Mouse (Mus musculus) hindbrain, postnatal 0 days (tissue): ENCODE results near the gene Slc7a11. TPM values are rescaled to one million over a fixed set of nuclear protein-coding genes. Genes with fewer than 3 reads are reported as not detected.
A peak's percentile ranks its signal among the peaks of the same experiment; 100 is the strongest.

Experiments
- ATAC-seq: fragments of 200-750 bp; cut with Nextera tagmentation; 2 replicates; pipeline ENCODE4 v1.8.0; 2017; ENCODE audit warnings: mild to moderate bottlenecking, moderate TSS enrichment, moderate library complexity
- DNase-seq: peaks from one replicate; pipeline ENCODE4 v3.0.0-alpha.2; 2015; ENCODE audit warnings: low spot score
- H3K27ac ChIP-seq: fragments of 300-500 bp; sonication (generic); 2 replicates; pipeline ENCODE4 v1.5.1; 2014; ENCODE audit warnings: mild to moderate bottlenecking
- H3K27me3 ChIP-seq: fragments of 300-500 bp; sonication (generic); 2 replicates; pipeline ENCODE4 v1.6.1; 2014; ENCODE audit warnings: low read length, mixed read lengths; ENCODE audit not compliant: insufficient read depth
- H3K36me3 ChIP-seq: fragments of 300-500 bp; sonication (generic); 2 replicates; pipeline ENCODE4 v1.6.1; 2014; ENCODE audit warnings: low read length, mixed read lengths; ENCODE audit not compliant: insufficient read depth
- H3K4me1 ChIP-seq: fragments of 300-500 bp; sonication (generic); 2 replicates; pipeline ENCODE4 v1.6.1; 2014; ENCODE audit warnings: antibody characterized with exemption, low read length, mixed read lengths; ENCODE audit not compliant: insufficient read depth
- H3K4me2 ChIP-seq: fragments of 300-500 bp; sonication (generic); 2 replicates; pipeline ENCODE4 v1.6.1; 2014; ENCODE audit warnings: low read depth, mild to moderate bottlenecking, low read length, moderate library complexity, mixed read lengths
- H3K4me3 ChIP-seq: fragments of 300-500 bp; sonication (generic); 2 replicates; pipeline ENCODE4 v1.5.1; 2014; ENCODE audit warnings: low read length
- H3K9ac ChIP-seq: fragments of 300-500 bp; sonication (generic); replicated peaks from 2 replicates; pipeline ENCODE4 v1.6.1; 2014; ENCODE audit warnings: mild to moderate bottlenecking, low read length, moderate library complexity, mixed read lengths
- H3K9me3 ChIP-seq: fragments of 300-500 bp; sonication (generic); 2 replicates; pipeline ENCODE4 v1.6.1; 2016; ENCODE audit warnings: low read length, mixed read lengths
- CTCF ChIP-seq: IDR thresholded peaks from 2 replicates; pipeline ENCODE4 v1.5.1; 2016; ENCODE audit warnings: antibody characterized with exemption, control low read depth, low read depth
- WGBS: fragments of 180-500 bp; shearing (Covaris S2); extraction: QIAGEN DNeasy Blood & Tissue Kit; methylation state at CpG from one replicate; pipeline ENCODE4 v1.1.7; 2014; 5-methylcytosine and 5-hydroxymethylcytosine counted together
- polyA plus RNA-seq: library from polyadenylated mRNA; unstranded; fragments of >200 nt; fragmentation: Nextera tagmentation; extraction: Ambion mirVana; gene quantifications from 2 replicates; pipeline ENCODE4 v1.2.1, GENCODE M21; 2015
- total RNA-seq: library from RNA; depleted of rRNA; stranded (reverse); fragments of >200 nt; gene quantifications from 2 replicates; pipeline ENCODE4 v1.2.3, GENCODE M21; 2014

Gene Slc7a11
- total and polyA plus RNA-seq, 2 experiments from 2014 or later: 4.8 to 18.0 TPM

- no peak for DNase-seq
These were observed 1.8 kb upstream of the Slc7a11 start for GRCm38 (mm10) chr3:50445050-50445775.

GRCm38 (mm10) chr3:50443942-50444341, 528 bp upstream of the Slc7a11 start:
- Histone ChIP-seq H3K4me3 (peak overlapping the region; percentile 32), H3K27ac (peak overlapping the region; percentile 42; the same call in 1 of the 2 replicates), H3K9ac (no peak overlapping the region; the same call in 1 of the 2 replicates), H3K9me3 (no peaks in the 10 kb centered on the region), H3K36me3 (no peaks in the 10 kb centered on the region), H3K27me3 (no peaks in the 10 kb centered on the region), H3K4me2 (peak overlapping the region; percentile 53), H3K4me1 (no peaks in the 10 kb centered on the region; the same call in 1 of the 2 replicates)
- TF ChIP-seq CTCF: no peak
- DNase-seq (no peak), ATAC-seq (no peak)
- WGBS: 9% methylated on average over 9 of the region's 9 CpGs

More at GRCm38 (mm10) chr3:50445050-50445775, 1.8 kb upstream of the Slc7a11 start:
- Histone ChIP-seq H3K9ac (no peak overlapping the region), H3K4me1 (no peaks in the 10 kb centered on the region; the same call in 1 of the 2 replicates), H3K4me2 (no peak overlapping the region), H3K27me3 (no peaks in the 10 kb centered on the region), H3K36me3 (no peaks in the 10 kb centered on the region), H3K4me3 (no peak overlapping the region), H3K9me3 (no peaks in the 10 kb centered on the region), H3K27ac (no peak overlapping the region)
- no peak for TF ChIP-seq CTCF
- no peak for ATAC-seq
- WGBS: 58% methylated on average over 10 of the region's 10 CpGs

GRCm38 (mm10) chr3:50442341-50443292, 797 bp downstream of the Slc7a11 start:
- H3K36me3 ChIP-seq: no peaks in the 10 kb centered on the region
- TF ChIP-seq CTCF: no peak
- no peaks in the 10 kb centered on the region for H3K9me3 ChIP-seq
- H3K4me3 ChIP-seq: peak overlapping the region; percentile 32
- no peaks in the 10 kb centered on the region; the same call in 1 of the 2 replicates for H3K4me1 ChIP-seq
- peak overlapping the region; percentile 53 for H3K4me2 ChIP-seq
- WGBS: 72% methylated on average over 19 of the region's 19 CpGs
- no peaks in the 10 kb centered on the region for H3K27me3 ChIP-seq
- DNase-seq (no peak), ATAC-seq (peak; percentile 40; the same call in 1 of the 2 replicates)
- H3K9ac ChIP-seq: no peak overlapping the region
- H3K27ac ChIP-seq: peak overlapping the region; percentile 45; the same call in 1 of the 2 replicates

- H3K4me1 ChIP-seq: no peaks in the 10 kb centered on the region; the same call in 1 of the 2 replicates
- ATAC-seq (no peak), DNase-seq (no peak)
- H3K9me3 ChIP-seq: no peaks in the 10 kb centered on the region
- 88% methylated on average over 3 of the region's 3 CpGs for WGBS
- TF ChIP-seq CTCF: no peak
- H3K27me3 ChIP-seq: no peaks in the 10 kb centered on the region
- H3K36me3 ChIP-seq: no peaks in the 10 kb centered on the region
- no peak overlapping the region for H3K9ac ChIP-seq
- H3K27ac ChIP-seq: no peak overlapping the region
- H3K4me3 ChIP-seq: no peak overlapping the region
- 0 out of 2 replicates have a peak overlapping the region, but pooled peaks have one; percentile 14 for H3K4me2 ChIP-seq
These were observed 2.1 kb downstream of the Slc7a11 start for GRCm38 (mm10) chr3:50441330-50441729.

GRCm38 (mm10) chr3:50440409-50440808, 3.0 kb downstream of the Slc7a11 start:
- 83% methylated on average over 2 of the region's 2 CpGs for WGBS
- Histone ChIP-seq H3K4me3 (no peak overlapping the region), H3K36me3 (no peaks in the 10 kb centered on the region), H3K27me3 (no peaks in the 10 kb centered on the region), H3K9ac (no peak overlapping the region), H3K27ac (no peak overlapping the region), H3K9me3 (no peaks in the 10 kb centered on the region), H3K4me2 (no peak overlapping the region), H3K4me1 (no peaks in the 10 kb centered on the region; the same call in 1 of the 2 replicates)
- ATAC-seq (no peak), DNase-seq (no peak)
- TF ChIP-seq CTCF: no peak

- ATAC-seq: no peak
- Histone ChIP-seq H3K36me3 (no peaks in the 10 kb centered on the region), H3K4me3 (no peak overlapping the region), H3K27ac (no peak overlapping the region), H3K4me2 (no peak overlapping the region), H3K27me3 (no peaks in the 10 kb centered on the region), H3K4me1 (no peaks in the 10 kb centered on the region; the same call in 1 of the 2 replicates), H3K9ac (no peak overlapping the region), H3K9me3 (no peaks in the 10 kb centered on the region)
- no peak for TF ChIP-seq CTCF
- DNase-seq: no peak
- WGBS: 92% methylated on average over 5 of the region's 5 CpGs
These were observed 4.0 kb downstream of the Slc7a11 start for GRCm38 (mm10) chr3:50439429-50439828.
